Mouse (Mus musculus): Measurements from ENCODE around the gene Adam19. TPM values are rescaled to one million over a fixed set of nuclear protein-coding genes. Genes with fewer than 3 reads are reported as not detected.

Gene Adam19
- 51.2 and 51.6 TPM in 2 replicates for polyA plus RNA-seq (2011; ENCODE audit: insufficient read depth, insufficient read length, low read depth, missing spikeins)

GRCm38 (mm10) chr11:46055896-46056769, at the start of gene Adam19:
Adam19 (plus strand) TSS chr11:46055992.
- peak within 1 kb of the TSS; percentile 41 for H3K9ac ChIP-seq (ENCODE audit: low read depth, poor library complexity, severe bottlenecking)
- H3K4me1 ChIP-seq (ENCODE audit: control insufficient read depth, insufficient read depth, low read length) = peaks cover 10% of the 10 kb centered on the region
- peak within 1 kb of the TSS; percentile 62 for H3K27ac ChIP-seq (ENCODE audit: insufficient read depth, low read length)
- H3K27me3 ChIP-seq (ENCODE audit: control insufficient read depth, insufficient read depth, low read length, poor library complexity, severe bottlenecking) = no peaks in the 10 kb centered on the region
- H3K4me3 ChIP-seq (ENCODE audit: low read depth, low read length) = peak within 1 kb of the TSS; percentile 82
- peaks cover 4% of the 10 kb centered on the region for H3K36me3 ChIP-seq (ENCODE audit: control insufficient read depth, insufficient read depth, low read length, poor library complexity, severe bottlenecking)
- TF ChIP-seq EP300 (IDR thresholded peaks at IDR 0.05; ENCODE audit: insufficient read depth, low read depth, low read length) = peak; percentile 91
- peak; percentile 90 for TF ChIP-seq POLR2A (IDR thresholded peaks at IDR 0.05; ENCODE audit: insufficient read depth, low read length)
- no peak for TF ChIP-seq CTCF (IDR thresholded peaks at IDR 0.05; ENCODE audit: low read depth, low read length)
- H3K9me3 ChIP-seq (replicated peaks; ENCODE audit: control insufficient read depth, insufficient read depth, low read length, poor library complexity, severe bottlenecking) = no peaks in the 10 kb centered on the region

DNA sequence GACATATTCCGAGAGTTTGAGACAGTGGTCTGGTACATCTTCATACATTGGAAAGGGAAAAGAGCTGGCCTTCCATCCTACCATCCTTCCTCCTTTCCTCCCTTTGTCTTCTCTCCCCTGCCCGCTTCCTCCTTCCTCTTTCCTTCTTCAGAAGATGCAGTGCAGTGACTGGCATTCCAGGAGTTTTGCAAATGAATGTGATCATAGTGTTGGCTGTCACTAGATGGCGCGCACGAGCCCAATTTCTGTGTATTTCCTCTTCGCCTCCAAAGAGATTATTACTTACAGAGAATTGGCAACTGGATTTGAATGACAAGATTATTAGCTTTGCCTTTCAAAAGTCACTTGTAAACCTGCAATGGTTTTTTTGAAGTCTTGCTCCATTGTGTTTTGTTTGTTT, 39.7 kb upstream of the Adam19 start:
- TF ChIP-seq POLR2A (IDR thresholded peaks at IDR 0.05; ENCODE audit: insufficient read depth, low read length) (no peak), EP300 (IDR thresholded peaks at IDR 0.05; ENCODE audit: insufficient read depth, low read depth, low read length) (no peak), CTCF (IDR thresholded peaks at IDR 0.05; ENCODE audit: low read depth, low read length) (peak; percentile 12)
- Histone ChIP-seq H3K9me3 (replicated peaks; ENCODE audit: control insufficient read depth, insufficient read depth, low read length, poor library complexity, severe bottlenecking) (peaks cover 5% of the 10 kb centered on the region; the same call in 1 of the 2 replicates), H3K9ac (ENCODE audit: low read depth, poor library complexity, severe bottlenecking) (no peak overlapping the region), H3K36me3 (ENCODE audit: control insufficient read depth, insufficient read depth, low read length, poor library complexity, severe bottlenecking) (no peaks in the 10 kb centered on the region), H3K4me3 (ENCODE audit: low read depth, low read length) (no peak overlapping the region), H3K27ac (ENCODE audit: insufficient read depth, low read length) (no peak overlapping the region), H3K4me1 (ENCODE audit: control insufficient read depth, insufficient read depth, low read length) (peaks cover 2% of the 10 kb centered on the region), H3K27me3 (ENCODE audit: control insufficient read depth, insufficient read depth, low read length, poor library complexity, severe bottlenecking) (no peaks in the 10 kb centered on the region)

DNA sequence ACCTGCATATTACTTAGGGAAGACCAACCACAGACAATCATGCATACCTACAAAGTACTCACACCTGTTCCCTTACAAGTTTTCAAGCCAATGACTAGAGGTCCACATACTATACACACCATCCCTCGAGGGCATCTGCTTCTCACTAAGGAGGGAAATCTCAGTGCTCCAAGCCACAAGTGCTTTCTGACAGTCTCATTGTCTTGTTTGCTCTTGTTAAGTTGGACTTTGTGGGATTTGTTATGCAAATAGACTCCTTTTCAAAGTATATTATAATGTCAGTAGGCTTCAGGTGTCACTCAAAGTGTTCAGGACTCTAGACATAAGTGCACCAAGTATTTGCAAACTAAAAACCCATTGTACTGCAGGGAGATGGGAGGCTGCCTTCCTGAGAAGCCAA, 35.5 kb upstream of the Adam19 start:
- Histone ChIP-seq H3K27ac (ENCODE audit: insufficient read depth, low read length) (peak overlapping the region; percentile 24; the same call in 1 of the 2 replicates), H3K4me1 (ENCODE audit: control insufficient read depth, insufficient read depth, low read length) (peaks cover 2% of the 10 kb centered on the region), H3K4me3 (ENCODE audit: low read depth, low read length) (no peak overlapping the region), H3K36me3 (ENCODE audit: control insufficient read depth, insufficient read depth, low read length, poor library complexity, severe bottlenecking) (no peaks in the 10 kb centered on the region), H3K9ac (ENCODE audit: low read depth, poor library complexity, severe bottlenecking) (no peak overlapping the region), H3K9me3 (replicated peaks; ENCODE audit: control insufficient read depth, insufficient read depth, low read length, poor library complexity, severe bottlenecking) (no peaks in the 10 kb centered on the region), H3K27me3 (ENCODE audit: control insufficient read depth, insufficient read depth, low read length, poor library complexity, severe bottlenecking) (no peaks in the 10 kb centered on the region)
- TF ChIP-seq EP300 (IDR thresholded peaks at IDR 0.05; ENCODE audit: insufficient read depth, low read depth, low read length) (no peak), CTCF (IDR thresholded peaks at IDR 0.05; ENCODE audit: low read depth, low read length) (no peak), POLR2A (IDR thresholded peaks at IDR 0.05; ENCODE audit: insufficient read depth, low read length) (no peak)

DNA sequence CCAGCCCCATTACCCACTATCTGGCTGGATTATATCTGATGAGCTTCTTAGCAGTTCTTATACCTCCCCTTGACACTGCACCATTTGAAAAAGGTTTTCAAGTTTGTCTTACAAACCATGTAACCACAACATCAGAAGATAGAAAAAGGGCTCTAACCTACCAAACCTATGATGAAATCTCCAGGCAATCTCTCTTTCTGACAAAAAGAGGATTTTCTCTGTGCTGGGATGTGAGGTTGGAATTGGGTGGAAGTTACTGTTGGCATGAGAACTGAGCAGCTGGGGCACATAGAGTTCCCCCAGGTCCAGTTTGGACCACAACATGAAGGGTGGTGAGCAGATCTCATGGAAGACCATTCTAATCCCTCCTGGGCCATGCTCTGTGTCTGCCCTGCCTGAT, 33.9 kb upstream of the Adam19 start:
- no peak for TF ChIP-seq POLR2A (IDR thresholded peaks at IDR 0.05; ENCODE audit: insufficient read depth, low read length)
- no peak for TF ChIP-seq EP300 (IDR thresholded peaks at IDR 0.05; ENCODE audit: insufficient read depth, low read depth, low read length)
- TF ChIP-seq CTCF (IDR thresholded peaks at IDR 0.05; ENCODE audit: low read depth, low read length) = no peak
- Histone ChIP-seq H3K36me3 (ENCODE audit: control insufficient read depth, insufficient read depth, low read length, poor library complexity, severe bottlenecking) (no peaks in the 10 kb centered on the region), H3K27me3 (ENCODE audit: control insufficient read depth, insufficient read depth, low read length, poor library complexity, severe bottlenecking) (no peaks in the 10 kb centered on the region), H3K27ac (ENCODE audit: insufficient read depth, low read length) (no peak overlapping the region), H3K4me3 (ENCODE audit: low read depth, low read length) (no peak overlapping the region), H3K9ac (ENCODE audit: low read depth, poor library complexity, severe bottlenecking) (no peak overlapping the region), H3K4me1 (ENCODE audit: control insufficient read depth, insufficient read depth, low read length) (peaks cover 2% of the 10 kb centered on the region), H3K9me3 (replicated peaks; ENCODE audit: control insufficient read depth, insufficient read depth, low read length, poor library complexity, severe bottlenecking) (no peaks in the 10 kb centered on the region)

DNA sequence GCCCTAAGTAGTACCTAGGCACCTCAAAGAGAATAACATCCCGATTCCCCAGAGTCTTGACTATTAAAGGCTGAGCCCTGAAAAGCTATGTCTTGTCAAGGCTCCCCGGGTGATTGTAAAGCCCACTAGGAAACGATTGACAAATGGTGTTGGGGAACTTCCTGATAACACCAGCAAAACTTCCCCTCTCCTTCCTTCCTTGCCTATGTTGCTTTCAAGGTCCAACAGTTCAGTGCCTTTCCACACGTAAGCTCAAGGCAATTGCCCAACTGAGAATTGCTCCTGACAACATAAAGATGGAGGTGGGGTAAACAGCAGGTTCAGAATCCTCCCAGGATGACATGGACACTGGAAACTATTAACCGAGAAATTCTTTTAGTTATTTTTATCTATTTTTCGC, 32.8 kb upstream of the Adam19 start:
- H3K9me3 ChIP-seq (replicated peaks; ENCODE audit: control insufficient read depth, insufficient read depth, low read length, poor library complexity, severe bottlenecking) = no peaks in the 10 kb centered on the region

DNA sequence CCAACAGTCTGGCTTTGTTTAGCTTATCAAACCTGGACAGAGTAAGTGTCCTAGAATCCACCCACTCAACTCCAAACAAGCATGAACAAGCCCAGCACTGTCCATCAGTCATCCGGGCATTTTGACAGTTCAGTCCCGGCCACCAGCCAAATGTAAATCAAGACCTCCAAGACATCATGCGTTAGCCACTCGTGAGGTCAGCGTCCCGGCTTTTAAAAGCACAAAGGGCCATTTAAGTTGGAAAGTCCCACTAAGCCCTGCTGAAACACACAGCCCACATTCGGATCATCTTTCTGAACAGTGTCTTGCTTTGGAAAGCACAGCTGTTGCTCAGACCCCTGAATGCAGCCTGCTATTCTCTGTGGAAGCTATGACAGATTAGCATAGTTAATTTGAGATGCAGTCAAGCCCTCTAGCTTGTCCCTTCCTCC, 29.8 kb upstream of the Adam19 start:
- no peaks in the 10 kb centered on the region for H3K4me1 ChIP-seq (ENCODE audit: control insufficient read depth, insufficient read depth, low read length)
- H3K9me3 ChIP-seq (replicated peaks; ENCODE audit: control insufficient read depth, insufficient read depth, low read length, poor library complexity, severe bottlenecking) = no peaks in the 10 kb centered on the region
- H3K4me3 ChIP-seq (ENCODE audit: low read depth, low read length) = no peak overlapping the region
- no peak overlapping the region for H3K27ac ChIP-seq (ENCODE audit: insufficient read depth, low read length)
- TF ChIP-seq CTCF (IDR thresholded peaks at IDR 0.05; ENCODE audit: low read depth, low read length) (no peak), POLR2A (IDR thresholded peaks at IDR 0.05; ENCODE audit: insufficient read depth, low read length) (no peak), EP300 (IDR thresholded peaks at IDR 0.05; ENCODE audit: insufficient read depth, low read depth, low read length) (no peak)
- H3K36me3 ChIP-seq (ENCODE audit: control insufficient read depth, insufficient read depth, low read length, poor library complexity, severe bottlenecking) = no peaks in the 10 kb centered on the region
- H3K27me3 ChIP-seq (ENCODE audit: control insufficient read depth, insufficient read depth, low read length, poor library complexity, severe bottlenecking) = no peaks in the 10 kb centered on the region
- no peak overlapping the region for H3K9ac ChIP-seq (ENCODE audit: low read depth, poor library complexity, severe bottlenecking)

More for the DNA sequence above, 32.8 kb upstream of the Adam19 start:
- no peak overlapping the region for H3K9ac ChIP-seq (ENCODE audit: low read depth, poor library complexity, severe bottlenecking)
- no peaks in the 10 kb centered on the region for H3K36me3 ChIP-seq (ENCODE audit: control insufficient read depth, insufficient read depth, low read length, poor library complexity, severe bottlenecking)
- peaks cover 2% of the 10 kb centered on the region for H3K4me1 ChIP-seq (ENCODE audit: control insufficient read depth, insufficient read depth, low read length)
- TF ChIP-seq EP300 (IDR thresholded peaks at IDR 0.05; ENCODE audit: insufficient read depth, low read depth, low read length) (no peak), POLR2A (IDR thresholded peaks at IDR 0.05; ENCODE audit: insufficient read depth, low read length) (no peak), CTCF (IDR thresholded peaks at IDR 0.05; ENCODE audit: low read depth, low read length) (no peak)
- no peak overlapping the region for H3K4me3 ChIP-seq (ENCODE audit: low read depth, low read length)
- H3K27ac ChIP-seq (ENCODE audit: insufficient read depth, low read length) = no peak overlapping the region
- H3K27me3 ChIP-seq (ENCODE audit: control insufficient read depth, insufficient read depth, low read length, poor library complexity, severe bottlenecking) = no peaks in the 10 kb centered on the region

Data from ES-Bruce4 (cell line).